Mouse (Mus musculus) hindbrain, postnatal 0 days (tissue): ENCODE results near the gene Plekha6. TPM values are rescaled to one million over a fixed set of nuclear protein-coding genes. Genes with fewer than 3 reads are reported as not detected.

Source experiments
- ATAC-seq: fragments of 200-750 bp; cut with Nextera tagmentation; 2 replicates; pipeline ENCODE4 v1.8.0; 2017; ENCODE audit warnings: mild to moderate bottlenecking, moderate TSS enrichment, moderate library complexity
- DNase-seq: peaks from one replicate; pipeline ENCODE4 v3.0.0-alpha.2; 2015; ENCODE audit warnings: low spot score
- H3K27ac ChIP-seq: fragments of 300-500 bp; sonication (generic); 2 replicates; pipeline ENCODE4 v1.5.1; 2014; ENCODE audit warnings: mild to moderate bottlenecking
- H3K27me3 ChIP-seq: fragments of 300-500 bp; sonication (generic); 2 replicates; pipeline ENCODE4 v1.6.1; 2014; ENCODE audit warnings: low read length, mixed read lengths; ENCODE audit not compliant: insufficient read depth
- H3K36me3 ChIP-seq: fragments of 300-500 bp; sonication (generic); 2 replicates; pipeline ENCODE4 v1.6.1; 2014; ENCODE audit warnings: low read length, mixed read lengths; ENCODE audit not compliant: insufficient read depth
- H3K4me1 ChIP-seq: fragments of 300-500 bp; sonication (generic); 2 replicates; pipeline ENCODE4 v1.6.1; 2014; ENCODE audit warnings: antibody characterized with exemption, low read length, mixed read lengths; ENCODE audit not compliant: insufficient read depth
- H3K4me2 ChIP-seq: fragments of 300-500 bp; sonication (generic); 2 replicates; pipeline ENCODE4 v1.6.1; 2014; ENCODE audit warnings: low read depth, mild to moderate bottlenecking, low read length, moderate library complexity, mixed read lengths
- H3K4me3 ChIP-seq: fragments of 300-500 bp; sonication (generic); 2 replicates; pipeline ENCODE4 v1.5.1; 2014; ENCODE audit warnings: low read length
- H3K9ac ChIP-seq: fragments of 300-500 bp; sonication (generic); replicated peaks from 2 replicates; pipeline ENCODE4 v1.6.1; 2014; ENCODE audit warnings: mild to moderate bottlenecking, low read length, moderate library complexity, mixed read lengths
- H3K9me3 ChIP-seq: fragments of 300-500 bp; sonication (generic); 2 replicates; pipeline ENCODE4 v1.6.1; 2016; ENCODE audit warnings: low read length, mixed read lengths
- CTCF ChIP-seq: IDR thresholded peaks from 2 replicates; pipeline ENCODE4 v1.5.1; 2016; ENCODE audit warnings: antibody characterized with exemption, control low read depth, low read depth
- WGBS: fragments of 180-500 bp; shearing (Covaris S2); extraction: QIAGEN DNeasy Blood & Tissue Kit; methylation state at CpG from one replicate; pipeline ENCODE4 v1.1.7; 2014; 5-methylcytosine and 5-hydroxymethylcytosine counted together
- polyA plus RNA-seq: library from polyadenylated mRNA; unstranded; fragments of >200 nt; fragmentation: Nextera tagmentation; extraction: Ambion mirVana; gene quantifications from 2 replicates; pipeline ENCODE4 v1.2.1, GENCODE M21; 2015
- total RNA-seq: library from RNA; depleted of rRNA; stranded (reverse); fragments of >200 nt; gene quantifications from 2 replicates; pipeline ENCODE4 v1.2.3, GENCODE M21; 2014

Gene Plekha6
- total and polyA plus RNA-seq, 2 experiments from 2014 or later = 9.7 to 41.0 TPM

- DNase-seq (peak; percentile 41), ATAC-seq (peak; percentile 36)
- 18% methylated on average over 17 of the region's 17 CpGs for WGBS
- Histone ChIP-seq H3K4me3 (no peak overlapping the region), H3K4me2 (peak overlapping the region; percentile 0; the same call in 1 of the 2 replicates), H3K36me3 (no peaks in the 10 kb centered on the region), H3K9me3 (no peaks in the 10 kb centered on the region), H3K27ac (peak overlapping the region; percentile 33), H3K4me1 (peaks cover 21% of the 10 kb centered on the region; the same call in 1 of the 2 replicates), H3K27me3 (no peaks in the 10 kb centered on the region), H3K9ac (0 out of 2 replicates have a peak overlapping the region, but pooled peaks have one; percentile 9)
- no peak for TF ChIP-seq CTCF
These were observed 46.0 kb downstream of the Plekha6 start for GRCm38 (mm10) chr1:133209901-133210516.

DNA sequence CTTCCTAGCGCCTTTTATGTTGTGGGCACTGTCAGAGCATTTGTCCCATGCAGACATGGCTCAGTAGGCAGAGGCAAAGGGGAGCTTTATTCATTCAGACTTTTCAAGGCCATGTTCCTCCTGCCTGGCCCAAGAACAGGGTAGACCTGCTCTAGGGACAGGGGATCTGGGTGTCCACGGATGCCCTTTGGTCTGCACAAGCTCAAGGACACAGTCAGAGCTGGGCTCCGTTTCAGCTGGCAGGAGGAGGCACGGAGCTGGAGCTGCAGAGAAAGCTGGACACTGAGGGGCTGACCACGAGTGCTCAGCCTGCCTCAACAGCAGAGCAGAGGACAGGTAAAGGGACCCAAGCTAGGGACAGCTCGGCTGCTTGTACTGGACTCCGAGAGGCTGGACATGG lies 46.8 kb downstream of the Plekha6 start:
- peak overlapping the region; percentile 33; the same call in 1 of the 2 replicates for H3K27ac ChIP-seq
- no peaks in the 10 kb centered on the region for H3K9me3 ChIP-seq
- H3K4me2 ChIP-seq = no peak overlapping the region
- WGBS = 64% methylated on average over 7 of the region's 7 CpGs
- TF ChIP-seq CTCF = no peak
- H3K36me3 ChIP-seq = no peaks in the 10 kb centered on the region
- peaks cover 21% of the 10 kb centered on the region; the same call in 1 of the 2 replicates for H3K4me1 ChIP-seq
- H3K4me3 ChIP-seq = no peak overlapping the region
- H3K9ac ChIP-seq = no peak overlapping the region
- no peaks in the 10 kb centered on the region for H3K27me3 ChIP-seq
- no peak for ATAC-seq
- DNase-seq = no peak

DNA sequence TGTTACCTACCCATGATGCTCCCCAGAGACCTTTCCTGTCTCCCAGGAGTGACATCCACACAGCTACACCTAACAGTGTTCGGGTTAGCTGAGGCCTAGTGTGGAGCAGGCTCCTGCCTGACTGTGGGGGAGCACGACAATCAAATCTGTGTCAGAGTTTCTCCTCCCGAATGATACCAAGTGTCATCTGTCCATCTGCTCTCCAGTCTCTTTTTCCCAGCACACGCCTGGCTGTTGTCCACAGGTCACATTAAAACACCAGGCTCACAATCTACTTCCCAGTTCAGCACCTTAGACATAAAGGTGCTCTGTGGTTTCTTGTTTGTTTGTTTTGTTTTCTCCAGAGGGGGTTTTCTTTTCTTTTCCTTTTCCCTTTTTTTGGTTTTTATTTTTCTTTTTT lies 48.3 kb downstream of the Plekha6 start:
- no peak overlapping the region for H3K4me3 ChIP-seq
- no peak for ATAC-seq
- peaks cover 30% of the 10 kb centered on the region for H3K4me1 ChIP-seq
- no peaks in the 10 kb centered on the region for H3K9me3 ChIP-seq
- TF ChIP-seq CTCF = no peak
- WGBS = 53% methylated on average over 4 of the region's 4 CpGs
- no peak overlapping the region for H3K4me2 ChIP-seq
- H3K27ac ChIP-seq = no peak overlapping the region
- H3K9ac ChIP-seq = no peak overlapping the region
- no peaks in the 10 kb centered on the region for H3K27me3 ChIP-seq
- H3K36me3 ChIP-seq = no peaks in the 10 kb centered on the region
- DNase-seq = no peak

GRCm38 (mm10) chr1:133213098-133213497 lies 49.1 kb downstream of the Plekha6 start:
- H3K9ac ChIP-seq = no peak overlapping the region
- peaks cover 30% of the 10 kb centered on the region for H3K4me1 ChIP-seq
- H3K4me2 ChIP-seq = no peak overlapping the region
- no peak for DNase-seq
- TF ChIP-seq CTCF = no peak
- no peaks in the 10 kb centered on the region for H3K9me3 ChIP-seq
- WGBS = 84% methylated on average over 7 of the region's 7 CpGs
- H3K4me3 ChIP-seq = no peak overlapping the region
- no peaks in the 10 kb centered on the region for H3K27me3 ChIP-seq
- no peak overlapping the region for H3K27ac ChIP-seq
- no peak for ATAC-seq
- no peaks in the 10 kb centered on the region for H3K36me3 ChIP-seq

- Histone ChIP-seq H3K9ac (no peak overlapping the region), H3K4me2 (no peak overlapping the region), H3K4me1 (peaks cover 30% of the 10 kb centered on the region), H3K9me3 (no peaks in the 10 kb centered on the region), H3K27ac (no peak overlapping the region), H3K4me3 (no peak overlapping the region), H3K27me3 (no peaks in the 10 kb centered on the region), H3K36me3 (no peaks in the 10 kb centered on the region)
- DNase-seq (no peak), ATAC-seq (no peak)
- TF ChIP-seq CTCF = no peak
- WGBS = 92% methylated on average over 4 of the region's 4 CpGs
These were observed 49.9 kb downstream of the Plekha6 start for GRCm38 (mm10) chr1:133213901-133214300.

DNA sequence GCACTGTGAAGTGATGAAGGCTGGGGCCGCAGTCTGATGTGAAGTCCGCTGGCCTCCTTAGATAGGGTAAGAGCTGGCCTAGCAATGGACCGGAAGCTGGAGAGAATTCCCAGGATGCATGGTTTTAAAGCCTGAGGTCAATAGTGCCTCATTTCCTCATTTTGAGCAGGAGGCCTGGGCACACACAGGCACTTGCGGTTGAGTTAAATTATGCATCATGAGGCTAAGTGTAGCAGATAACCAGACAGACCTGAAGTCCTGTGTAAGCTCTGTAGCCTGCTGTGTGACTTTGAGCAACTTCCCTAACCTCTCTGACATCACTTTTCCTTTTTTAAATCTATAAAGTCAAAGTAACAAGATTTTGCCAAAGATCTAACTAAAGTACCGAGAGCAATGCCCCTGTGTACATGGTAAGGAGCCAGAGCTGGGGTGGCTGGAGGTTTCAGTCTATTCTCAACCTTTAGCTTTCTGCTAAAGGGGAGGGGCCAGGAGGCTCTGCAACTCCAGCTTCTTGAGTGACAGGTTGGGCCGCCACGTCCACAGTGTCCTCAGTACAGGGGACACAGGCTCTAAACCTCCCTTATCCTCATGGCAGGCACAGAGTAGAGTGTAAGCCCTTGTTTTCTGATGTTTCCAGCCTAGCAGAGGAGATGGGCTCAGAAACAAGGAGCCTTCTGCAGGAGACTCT lies 50.8 kb downstream of the Plekha6 start:
- Histone ChIP-seq H3K4me3 (no peak overlapping the region), H3K9me3 (no peaks in the 10 kb centered on the region), H3K36me3 (no peaks in the 10 kb centered on the region), H3K4me1 (peaks cover 22% of the 10 kb centered on the region), H3K27ac (0 out of 2 replicates have a peak overlapping the region, but pooled peaks have one; percentile 65), H3K27me3 (no peaks in the 10 kb centered on the region), H3K9ac (no peak overlapping the region), H3K4me2 (no peak overlapping the region)
- DNase-seq (no peak), ATAC-seq (0 out of 2 replicates have a peak, but pooled peaks have one; percentile 2)
- WGBS = 67% methylated on average over 7 of the region's 7 CpGs
- no peak for TF ChIP-seq CTCF

DNA sequence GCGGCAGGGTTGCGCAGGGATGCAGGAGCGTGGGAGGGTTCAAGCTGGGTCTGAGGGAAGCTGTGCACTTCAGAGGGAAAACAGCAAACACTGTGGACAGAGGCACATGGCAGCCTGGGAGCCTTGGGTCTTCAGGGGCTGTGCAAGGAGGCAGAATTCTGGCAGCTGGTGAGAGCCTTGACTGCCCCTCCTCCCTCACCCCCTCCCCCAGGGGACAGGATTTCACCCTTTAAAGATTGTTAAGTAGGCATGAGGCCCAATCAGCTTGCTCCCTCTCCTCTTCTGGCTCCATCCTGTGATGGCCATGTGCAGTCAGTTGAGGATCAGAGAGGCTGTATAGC lies 51.3 kb downstream of the Plekha6 start:
- Histone ChIP-seq H3K4me1 (peaks cover 17% of the 10 kb centered on the region), H3K27me3 (no peaks in the 10 kb centered on the region), H3K4me2 (no peak overlapping the region), H3K4me3 (no peak overlapping the region), H3K9ac (no peak overlapping the region), H3K36me3 (no peaks in the 10 kb centered on the region), H3K9me3 (no peaks in the 10 kb centered on the region), H3K27ac (0 out of 2 replicates have a peak overlapping the region, but pooled peaks have one; percentile 65)
- TF ChIP-seq CTCF = no peak
- ATAC-seq (peak; percentile 14; the same call in 1 of the 2 replicates), DNase-seq (peak; percentile 55)
- 65% methylated on average over 3 of the region's 3 CpGs for WGBS
